In the genomic region with DNA sequence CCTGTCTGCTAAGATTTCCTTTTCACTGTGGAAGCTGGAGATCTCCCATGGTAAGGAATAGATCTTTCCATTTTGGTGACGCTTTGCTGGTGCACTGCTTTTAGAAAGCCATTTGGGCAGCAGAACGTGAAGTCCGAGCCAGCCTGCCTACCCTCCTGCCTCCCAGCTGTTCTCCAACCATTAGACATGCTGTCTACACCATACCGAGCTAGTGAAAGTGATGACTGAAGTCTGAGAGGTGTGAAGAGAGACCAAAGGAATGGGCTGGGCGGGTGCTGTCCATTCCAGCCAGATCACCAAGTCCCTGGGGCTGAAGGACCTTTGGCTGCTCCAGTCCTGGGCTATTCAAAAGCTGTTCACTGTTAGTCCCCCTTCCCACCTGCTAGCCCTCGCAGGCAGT, we compare ENCODE assay signal across 10 mouse cellular contexts.
"Had no signal": no experiment of that assay in that cellular context is flagged by ENCODE, and none has a peak within 500 bp of the region (broad histone marks: within the 10 kb centered on the region; RNA-seq: fewer than 3 reads in every experiment).

No protein-coding gene starts in this region.

- DNase-seq: kidney, postnatal 36 days; layer of hippocampus, adult 9-11 months; layer of hippocampus, postnatal 36 days; lung, adult 18-20 months; right cerebral cortex, postnatal 14 days; thymus, postnatal 36 days had no signal

- ATAC-seq: midbrain, embryonic 16.5 days had no signal

- H3K27ac ChIP-seq: limb, embryonic 12.5 days; liver, embryonic 14.5 days; midbrain, embryonic 12.5 days had no signal

- H3K27me3 ChIP-seq: limb, embryonic 12.5 days; midbrain, embryonic 12.5 days had no signal

- H3K4me3 ChIP-seq: limb, embryonic 12.5 days; midbrain, embryonic 12.5 days had no signal

- H3K4me2 ChIP-seq: limb, embryonic 12.5 days; midbrain, embryonic 12.5 days had no signal

- H3K9me3 ChIP-seq: limb, embryonic 12.5 days; midbrain, embryonic 12.5 days had no signal

- H3K4me1 ChIP-seq: midbrain, embryonic 12.5 days had no signal

- H3K36me3 ChIP-seq: limb, embryonic 12.5 days; midbrain, embryonic 12.5 days had no signal

- H3K9ac ChIP-seq: limb, embryonic 12.5 days; liver, embryonic 14.5 days; midbrain, embryonic 12.5 days had no signal
